Mouse (Mus musculus) stomach, embryonic 14.5 days (tissue): ENCODE results near the gene Mettl23. TPM values are rescaled to one million over a fixed set of nuclear protein-coding genes. Genes with fewer than 3 reads are reported as not detected.
"Not testable (repeated sequence)": the region's sequence is repeated elsewhere in the genome, so short reads cannot be mapped to it uniquely, and the experiment has no call there.

Experiments used
- ATAC-seq: fragments of 200-750 bp; cut with Nextera tagmentation; 2 replicates; pipeline ENCODE4 v1.8.0; 2017; ENCODE audit warnings: low read depth, moderate TSS enrichment; ENCODE audit not compliant: insufficient number of reproducible peaks, insufficient read depth, low FRiP score
- H3K27ac ChIP-seq: fragments of 300-500 bp; sonication (generic); 2 replicates; pipeline ENCODE4 v1.5.1; 2014; ENCODE audit warnings: mild to moderate bottlenecking, low read length, moderate library complexity, mixed read lengths
- H3K27me3 ChIP-seq: fragments of 300-500 bp; sonication (generic); 2 replicates; pipeline ENCODE4 v1.6.1; 2014; ENCODE audit warnings: low read length, control low read depth, mixed read lengths; ENCODE audit not compliant: control insufficient read depth, insufficient read depth
- H3K36me3 ChIP-seq: fragments of 300-500 bp; sonication (generic); 2 replicates; pipeline ENCODE4 v1.6.1; 2014; ENCODE audit warnings: mild to moderate bottlenecking, control low read depth, low read length, moderate library complexity, mixed read lengths; ENCODE audit not compliant: control insufficient read depth, insufficient read depth
- H3K4me1 ChIP-seq: fragments of 300-500 bp; sonication (generic); 2 replicates; pipeline ENCODE4 v1.6.1; 2014; ENCODE audit warnings: low read length, control low read depth, mixed read lengths; ENCODE audit not compliant: control insufficient read depth, insufficient read depth
- H3K4me2 ChIP-seq: fragments of 300-500 bp; sonication (generic); replicated peaks from 2 replicates; pipeline ENCODE4 v1.6.1; 2014; ENCODE audit warnings: low read depth, low read length, control low read depth
- H3K4me3 ChIP-seq: fragments of 300-500 bp; sonication (generic); 2 replicates; pipeline ENCODE4 v1.5.1; 2014; ENCODE audit warnings: low read depth, low read length, control low read depth
- H3K9ac ChIP-seq: fragments of 300-500 bp; sonication (generic); replicated peaks from 2 replicates; pipeline ENCODE4 v1.6.1; 2014; ENCODE audit warnings: low read depth, mild to moderate bottlenecking, control low read depth, low read length, moderate library complexity, mixed read lengths
- H3K9me3 ChIP-seq: fragments of 300-500 bp; sonication (generic); 2 replicates; pipeline ENCODE4 v1.6.1; 2016; ENCODE audit warnings: low read depth, low read length, control low read depth; ENCODE audit not compliant: control insufficient read depth
- WGBS: fragments of 180-500 bp; shearing (Covaris S2); extraction: QIAGEN DNeasy Blood & Tissue Kit; methylation state at CpG from one replicate; pipeline ENCODE4 v1.1.7; 2014; 5-methylcytosine and 5-hydroxymethylcytosine counted together
- polyA plus RNA-seq: library from polyadenylated mRNA; unstranded; fragments of >200 nt; fragmentation: Nextera tagmentation; extraction: Ambion mirVana; gene quantifications from 2 replicates; pipeline ENCODE4 v1.2.1, GENCODE M21; 2014

Gene Mettl23
- polyA plus RNA-seq, 1 experiment from 2014 or later = 71.7 TPM

DNA sequence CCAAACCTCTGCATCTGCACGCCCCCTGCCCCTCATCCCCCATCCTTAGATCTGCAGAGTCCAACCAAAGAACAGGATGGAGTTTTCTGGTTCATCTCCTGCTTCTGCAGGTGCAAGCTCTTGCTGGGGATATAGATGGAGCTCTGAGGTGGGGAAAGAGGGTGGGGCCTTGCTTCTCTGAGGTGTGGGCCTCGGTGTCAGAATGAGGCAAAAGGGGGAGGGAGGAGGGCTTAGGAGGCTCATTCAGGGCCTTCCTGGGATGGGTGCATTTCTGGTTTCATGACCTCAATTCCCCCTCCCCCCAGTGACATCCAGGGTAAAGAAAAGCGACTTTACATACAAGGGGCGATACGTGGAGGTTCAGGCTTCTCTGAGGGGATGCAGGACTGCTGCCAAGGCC lies 44.1 kb downstream of the Mettl23 start:
- no peaks in the 10 kb centered on the region for H3K27me3 ChIP-seq
- no peak overlapping the region for H3K27ac ChIP-seq
- H3K4me3 ChIP-seq = no peak overlapping the region
- H3K4me1 ChIP-seq = no peaks in the 10 kb centered on the region
- no peaks in the 10 kb centered on the region for H3K9me3 ChIP-seq
- no peak overlapping the region for H3K9ac ChIP-seq
- H3K4me2 ChIP-seq = no peak overlapping the region
- WGBS = 50% methylated on average over 5 of the region's 5 CpGs
- no peak for ATAC-seq
- H3K36me3 ChIP-seq = no peaks in the 10 kb centered on the region

DNA sequence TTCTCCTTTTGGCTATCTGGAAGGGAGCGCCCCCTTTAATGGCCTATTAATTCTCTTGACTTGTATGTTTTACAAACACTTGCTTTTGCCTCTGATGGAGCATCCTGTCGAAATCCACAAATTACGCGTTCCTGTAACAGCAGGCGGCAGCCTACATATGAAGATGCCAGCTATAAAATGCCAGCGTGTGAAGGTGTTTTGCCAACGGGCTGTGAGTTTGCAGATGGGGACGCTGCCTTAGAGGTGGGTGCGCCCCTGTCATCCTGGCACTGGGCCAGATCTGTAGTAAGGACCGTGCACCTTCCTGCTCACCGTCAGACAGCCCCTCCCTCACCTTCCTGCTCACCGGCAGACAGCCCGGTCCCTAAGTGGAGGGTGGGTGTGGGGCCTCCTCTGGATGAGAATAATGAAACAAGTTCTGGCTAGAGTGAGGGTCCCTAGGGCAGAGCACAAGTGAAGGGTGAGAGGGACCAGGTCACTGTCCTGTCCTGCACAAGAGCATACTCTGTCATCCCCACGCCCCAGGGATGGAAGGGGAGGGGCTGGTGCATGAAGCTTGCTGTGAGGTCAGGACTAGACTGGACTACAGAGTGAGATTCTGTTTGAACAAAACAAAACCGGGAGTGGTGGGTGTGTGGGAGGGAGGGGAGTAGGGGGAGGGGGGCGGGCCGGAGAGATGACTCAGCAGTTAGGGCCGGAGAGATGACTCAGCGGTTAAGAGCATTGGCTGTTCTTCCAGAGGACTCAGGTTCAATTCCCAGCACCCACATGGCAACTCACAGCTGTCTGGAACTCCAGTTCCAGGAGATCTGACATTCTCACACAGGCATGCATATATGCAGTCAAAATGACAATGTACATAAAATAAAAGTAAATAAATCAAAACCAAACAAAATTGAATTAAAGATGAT lies 50.7 kb downstream of the Mettl23 start:
- peak; percentile 42; the same call in 1 of the 2 replicates for ATAC-seq
- Histone ChIP-seq H3K27me3 (no peaks in the 10 kb centered on the region), H3K4me2 (no peak overlapping the region), H3K36me3 (no peaks in the 10 kb centered on the region), H3K9me3 (no peaks in the 10 kb centered on the region), H3K27ac (no peak overlapping the region), H3K9ac (no peak overlapping the region), H3K4me1 (0 out of 2 replicates have a peak, but pooled peaks cover 5% of the 10 kb centered on the region), H3K4me3 (no peak overlapping the region)
- 45% methylated on average over 19 of the region's 19 CpGs for WGBS

DNA sequence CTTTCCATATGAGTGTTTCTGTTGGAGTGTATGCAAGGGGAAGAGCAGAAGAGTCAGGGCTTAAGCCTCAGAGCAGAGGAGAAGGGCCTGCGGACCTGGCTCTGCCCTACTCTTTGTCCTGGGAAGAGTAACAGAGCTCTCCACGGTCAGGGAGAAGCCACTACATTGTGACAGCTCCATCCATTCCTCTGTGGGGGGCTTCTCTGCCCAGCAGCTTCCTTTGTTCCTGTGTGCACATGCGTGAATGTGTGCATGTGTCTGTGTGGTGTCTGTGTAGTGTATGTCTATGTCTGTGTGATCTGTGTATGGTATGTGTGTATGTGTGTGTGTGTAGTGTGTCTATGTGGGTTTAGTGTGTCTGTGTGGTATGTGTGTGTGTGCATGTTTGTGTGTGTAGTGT lies 52.3 kb downstream of the Mettl23 start:
- no peak overlapping the region for H3K4me2 ChIP-seq
- H3K27me3 ChIP-seq = no peaks in the 10 kb centered on the region
- no peak overlapping the region for H3K27ac ChIP-seq
- no peak for ATAC-seq
- H3K9me3 ChIP-seq = no peaks in the 10 kb centered on the region
- H3K36me3 ChIP-seq = no peaks in the 10 kb centered on the region
- 75% methylated on average over 3 of the region's 3 CpGs for WGBS
- 0 out of 2 replicates have a peak, but pooled peaks cover 5% of the 10 kb centered on the region for H3K4me1 ChIP-seq
- H3K9ac ChIP-seq = no peak overlapping the region
- H3K4me3 ChIP-seq = no peak overlapping the region

DNA sequence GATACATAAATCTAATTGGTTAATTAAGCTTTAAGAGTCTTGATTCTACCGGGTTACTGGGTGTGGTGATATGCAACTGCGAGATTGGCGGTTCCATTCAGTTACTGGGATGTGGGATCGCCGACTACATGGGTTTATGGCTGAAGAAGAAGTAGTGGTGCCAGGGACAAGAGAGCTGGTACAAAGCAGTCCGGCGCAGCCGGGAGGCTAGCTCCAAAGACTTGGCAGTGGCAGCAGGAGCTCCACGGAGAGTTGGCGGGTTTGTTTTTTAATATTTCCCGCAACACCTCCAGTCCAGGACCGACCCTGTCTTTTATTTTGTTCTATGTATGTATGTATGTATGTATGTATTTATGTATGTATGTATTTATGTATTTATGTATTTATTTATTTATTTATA lies 56.2 kb downstream of the Mettl23 start:
- WGBS = 95% methylated on average over 12 of the region's 12 CpGs
- ATAC-seq = no peak
- H3K27me3 ChIP-seq = no peaks in the 10 kb centered on the region
- no peaks in the 10 kb centered on the region for H3K9me3 ChIP-seq
- no peak overlapping the region for H3K4me2 ChIP-seq
- H3K4me3 ChIP-seq = no peak overlapping the region
- H3K4me1 ChIP-seq = 0 out of 2 replicates have a peak, but pooled peaks cover 5% of the 10 kb centered on the region
- H3K9ac ChIP-seq = no peak overlapping the region
- no peaks in the 10 kb centered on the region for H3K36me3 ChIP-seq
- H3K27ac ChIP-seq = no peak overlapping the region

DNA sequence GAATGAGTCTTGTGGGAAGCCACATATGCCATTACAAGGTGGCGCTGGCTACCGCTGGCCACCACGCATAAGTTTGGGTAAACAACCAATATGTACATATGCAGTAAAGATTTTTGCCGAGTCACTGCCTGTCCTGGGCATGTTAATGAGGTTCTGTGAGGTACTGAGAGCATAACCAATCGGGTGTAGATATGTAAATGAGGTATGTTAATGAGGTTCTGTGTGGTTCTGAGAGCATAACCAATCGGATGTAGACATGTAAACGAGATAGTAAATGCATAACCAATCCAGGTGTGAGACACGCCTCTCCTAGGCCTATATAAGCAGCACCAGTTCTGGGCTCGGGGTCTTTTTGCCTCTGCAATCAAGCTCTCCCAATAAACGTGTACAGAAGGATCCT lies 59.5 kb downstream of the Mettl23 start:
- H3K27me3 ChIP-seq, H3K9ac ChIP-seq, H3K4me1 ChIP-seq, ATAC-seq, H3K4me2 ChIP-seq, H3K27ac ChIP-seq, H3K9me3 ChIP-seq, H3K36me3 ChIP-seq, H3K4me3 ChIP-seq: not testable (repeated sequence)
- WGBS = 88% methylated on average over 10 of the region's 10 CpGs

Other genes starting within 250 kb of the Mettl23 start
- gene Rhbdf2, start 216.3 kb upstream of the Mettl23 start, polyA plus RNA-seq = 4.5 and 6.2 TPM in 2 replicates
- 1.2 and 1.7 TPM in 2 replicates for gene Prcd, start 189.7 kb upstream of the Mettl23 start, polyA plus RNA-seq
- 19.9 and 20.8 TPM in 2 replicates for gene Cygb, start 189.0 kb upstream of the Mettl23 start, polyA plus RNA-seq
- gene St6galnac1, start 67.8 kb upstream of the Mettl23 start, polyA plus RNA-seq = not detected in 2 replicates
- gene Mxra7, start 15.2 kb upstream of the Mettl23 start, polyA plus RNA-seq = 16.5 and 17.4 TPM in 2 replicates
- 68.2 and 68.6 TPM in 2 replicates for gene Jmjd6, start 171 bp downstream of the Mettl23 start, polyA plus RNA-seq
- 38.7 and 40.8 TPM in 2 replicates for gene Mfsd11, start 9.2 kb downstream of the Mettl23 start, polyA plus RNA-seq
- gene Srsf2, start 9.8 kb downstream of the Mettl23 start, polyA plus RNA-seq = 821 and 918 TPM in 2 replicates
- gene Mgat5b, start 75.6 kb downstream of the Mettl23 start, polyA plus RNA-seq = 1.2 and 1.3 TPM in 2 replicates